Mouse (Mus musculus): Measurements from ENCODE around the gene Btg4. TPM values are rescaled to one million over a fixed set of nuclear protein-coding genes. Genes with fewer than 3 reads are reported as not detected.

Gene Btg4
- total RNA-seq, 1 experiment = not detected

- Histone ChIP-seq H3K27ac (ENCODE audit: insufficient read depth, low read depth, low read length, poor library complexity, severe bottlenecking) (no peak overlapping the region), H3K9ac (ENCODE audit: insufficient read depth, low read depth, low read length, poor library complexity, severe bottlenecking) (no peak overlapping the region), H3K4me1 (ENCODE audit: control insufficient read depth in 2 of 2, insufficient read depth in 2 of 2, low read length in 2 of 2, poor library complexity in 1 of 2) (no peaks in the 10 kb centered on the region), H3K4me3 (ENCODE audit: insufficient read depth in 1 of 2, low read depth in 1 of 2, low read length in 2 of 2, poor library complexity in 1 of 2, severe bottlenecking in 1 of 2) (no peak overlapping the region), H3K9me3 (ENCODE audit: control insufficient read depth, insufficient read depth, low read depth, low read length) (no peaks in the 10 kb centered on the region), H3K36me3 (ENCODE audit: control insufficient read depth, insufficient read depth, low read length, poor library complexity, severe bottlenecking) (no peaks in the 10 kb centered on the region)
- in situ Hi-C loops (cut with MboI; ENCODE audit: low sequenced_read_pairs in 2 of 2, unreplicated experiment in 2 of 2) = no loop called here
- DNase-seq (ENCODE audit: low read depth, low spot score) = no peak
- no peak for TF ChIP-seq ZNF384 (IDR thresholded peaks at IDR 0.05; ENCODE audit: low read depth, low read length)
- no peak for TF ChIP-seq ZC3H11A (IDR thresholded peaks at IDR 0.05; ENCODE audit: borderline replicate concordance, low read depth, low read length)
- TF ChIP-seq MAFK (IDR thresholded peaks at IDR 0.05; ENCODE audit: insufficient read depth, low read depth, low read length) = no peak
- no peak for TF ChIP-seq CHD2 (IDR thresholded peaks at IDR 0.05; ENCODE audit: low read depth, low read length)
- TF ChIP-seq HCFC1 (IDR thresholded peaks at IDR 0.05; ENCODE audit: borderline replicate concordance, insufficient read depth, low read length) = no peak
Observed at GRCm38 (mm10) chr9:51169133-51169532, 108.4 kb downstream of the Btg4 start.

Other genes with a start within 250 kb of the Btg4 start
- 29.5 and 41.6 TPM in 2 replicates for gene Ppp2r1b, start 215.6 kb upstream of the Btg4 start, total RNA-seq (2012; rRNA removed)
- 8.6 and 10.0 TPM in 2 replicates for gene Sik2, start 51.8 kb upstream of the Btg4 start, total RNA-seq (2012; rRNA removed)
- 1.4 and 2.8 TPM in 2 replicates for gene Layn, start 16.2 kb downstream of the Btg4 start, total RNA-seq (2012; rRNA removed)
- gene 4833427G06Rik, start 41.2 kb downstream of the Btg4 start, total RNA-seq (2012; rRNA removed) = 0.22 and 0.32 TPM in 2 replicates
- under 0.01 TPM in 2 replicates for gene Gm32742, start 104.6 kb downstream of the Btg4 start, total RNA-seq (2012; rRNA removed)
- gene Pou2af1, start 152.8 kb downstream of the Btg4 start, total RNA-seq (2012; rRNA removed) = 0.49 TPM in 1 of 2 replicates, not detected in the other
- gene Colca2, start 217.7 kb downstream of the Btg4 start, total RNA-seq (2012; rRNA removed) = 0.27 TPM in 1 of 2 replicates, not detected in the other